Mouse (Mus musculus): Measurements from ENCODE around the gene Sowahb.

The Sowahb gene

DNA sequence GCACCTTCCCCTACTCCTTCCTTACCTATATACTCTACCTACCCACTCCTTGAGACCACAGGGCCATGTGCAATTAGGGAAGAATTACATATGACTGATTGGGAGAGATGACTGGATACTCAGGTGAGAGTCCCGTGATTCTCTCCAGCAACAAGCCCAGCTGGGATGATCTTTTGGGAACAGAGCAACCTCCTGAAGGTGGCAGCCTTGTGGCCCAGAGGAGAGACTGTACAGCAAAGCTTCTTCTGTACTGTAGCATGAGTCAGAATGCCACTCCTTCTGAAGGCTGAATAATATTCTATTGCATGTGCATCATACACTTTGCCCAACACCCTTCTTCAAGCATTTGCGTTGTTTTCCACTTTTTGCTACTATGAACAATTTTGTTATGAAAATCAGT is 42.2 kb downstream of the Sowahb start:
- peak; percentile 45 for DNase-seq (ENCODE audit: low read depth, low spot score)

DNA sequence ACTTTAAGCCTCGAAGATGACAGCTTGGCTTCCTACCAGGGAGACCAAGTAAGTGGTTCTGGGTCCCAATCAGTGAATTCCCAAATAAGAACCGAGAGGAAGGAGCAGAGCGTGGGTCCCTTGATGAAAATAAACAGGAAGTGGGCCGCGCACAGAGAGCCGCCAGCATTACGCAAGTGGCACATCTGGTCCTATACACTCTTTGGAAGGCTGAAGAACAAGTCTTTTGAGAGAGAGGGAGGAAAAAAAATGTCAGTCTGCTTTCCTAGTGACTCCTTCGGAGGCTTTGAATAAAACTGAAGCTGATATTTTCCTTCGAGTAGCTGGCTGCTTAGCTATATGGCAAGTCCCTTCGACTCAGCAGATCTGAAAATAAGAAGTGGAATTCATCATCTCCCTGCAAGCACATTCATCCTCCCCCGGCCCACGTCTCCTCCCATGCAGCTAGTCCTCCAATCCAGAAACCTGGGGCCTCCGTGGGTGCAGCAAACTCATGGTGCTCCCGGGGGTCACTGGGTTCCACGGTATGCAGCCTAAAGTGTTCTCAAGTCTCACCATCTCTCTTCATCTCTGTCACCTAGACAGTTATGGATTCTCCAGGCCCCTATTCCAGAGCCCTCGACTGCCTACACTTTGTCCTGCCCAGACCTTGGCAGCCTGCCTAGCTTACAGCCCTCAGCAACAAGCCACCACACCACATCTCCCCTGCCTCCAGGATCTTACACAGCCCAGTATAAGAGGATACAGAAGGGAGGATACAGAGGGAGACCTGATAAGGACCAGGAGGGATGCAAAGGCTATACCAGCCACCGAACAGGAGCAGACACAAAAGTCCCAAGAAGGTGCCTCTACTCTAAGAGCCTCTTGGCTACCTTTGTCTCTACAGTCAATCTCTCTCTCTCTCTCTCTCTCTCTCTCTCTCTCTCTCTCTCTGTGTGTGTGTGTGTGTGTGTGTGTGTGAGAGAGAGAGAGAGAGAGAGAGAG is 43.8 kb downstream of the Sowahb start:
- peak; percentile 42 for DNase-seq (ENCODE audit: low read depth, low spot score)

DNA sequence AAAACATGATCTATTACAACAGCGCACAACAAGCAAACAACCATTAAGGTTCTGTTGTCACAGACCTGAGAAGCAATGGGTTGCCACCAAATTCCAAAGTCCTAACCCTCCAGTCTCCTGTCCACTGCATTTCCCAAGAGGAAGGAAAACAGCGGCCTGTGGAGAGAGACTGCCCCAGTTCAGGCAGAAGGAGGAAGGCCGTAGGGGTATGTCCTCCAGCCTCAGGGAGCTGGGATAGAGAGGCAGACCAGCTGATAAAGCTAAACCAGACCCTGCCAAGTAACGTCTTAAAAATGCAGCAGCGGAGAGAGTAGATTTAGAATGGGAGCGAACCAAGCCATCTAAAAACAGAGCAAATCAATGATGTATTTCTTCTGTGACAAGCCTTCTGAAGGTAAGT is 44.8 kb downstream of the Sowahb start:
- no peak for DNase-seq (ENCODE audit: low read depth, low spot score)

DNA sequence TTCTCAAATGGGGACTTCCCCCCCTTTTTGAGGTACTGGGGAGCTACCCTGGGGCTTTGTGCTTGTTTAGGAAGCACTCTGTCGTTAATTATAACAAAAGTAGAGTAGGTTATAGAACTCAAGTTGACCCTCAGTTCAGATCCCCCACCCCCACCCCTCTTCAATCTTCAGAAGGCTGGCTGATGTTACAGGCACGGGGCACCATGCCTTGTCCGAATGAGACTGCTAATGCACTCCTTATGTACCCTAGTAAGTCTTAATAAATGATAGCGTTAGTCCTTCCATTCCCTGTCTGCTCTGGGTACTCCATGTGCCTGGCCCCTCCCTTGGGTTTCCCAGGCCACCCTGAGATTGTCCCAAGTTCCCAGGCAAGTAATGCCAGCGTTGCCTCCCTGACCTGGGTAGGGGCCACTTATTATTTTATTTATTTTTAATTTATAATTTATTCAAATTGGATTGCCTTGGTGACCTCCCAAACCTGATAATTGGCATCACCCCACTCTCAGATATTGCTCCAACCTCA is 46.3 kb downstream of the Sowahb start:
- no peak for DNase-seq (ENCODE audit: low read depth, low spot score)

DNA sequence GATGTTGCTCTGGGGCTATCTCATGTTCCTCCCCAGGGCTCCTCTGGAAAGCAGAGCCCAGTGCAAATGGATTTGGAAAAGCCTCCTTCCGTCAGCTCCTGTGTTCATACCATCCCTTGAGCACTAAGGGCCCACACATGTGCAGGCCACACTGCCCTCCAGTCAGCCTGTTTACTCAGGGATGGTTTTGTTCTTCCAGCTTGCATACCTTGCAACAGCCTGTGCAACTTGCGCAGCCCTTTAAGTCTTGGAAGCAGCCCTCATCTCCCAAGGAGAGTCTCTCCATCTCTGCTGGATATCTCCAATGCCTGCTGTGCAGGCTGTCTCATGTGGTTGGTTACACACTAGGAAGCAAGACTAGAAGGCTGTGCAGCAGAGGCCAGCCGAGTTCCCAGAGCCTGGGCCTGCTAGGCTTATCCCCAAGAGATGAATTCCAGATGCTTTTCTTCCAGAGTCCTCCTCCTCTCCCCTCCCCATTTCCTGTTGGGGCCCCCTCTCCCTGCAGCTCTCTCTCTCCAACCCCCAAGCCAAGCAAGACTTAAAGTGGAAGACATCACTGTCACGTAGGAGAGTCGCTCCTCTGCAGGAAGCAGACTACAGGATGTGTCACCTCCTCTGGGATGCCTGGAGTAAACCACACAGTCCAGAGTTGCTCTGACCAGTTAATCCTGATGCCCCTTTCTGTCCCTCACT is 47.2 kb downstream of the Sowahb start:
- peak; percentile 91 for DNase-seq (ENCODE audit: low read depth, low spot score)

- DNase-seq (ENCODE audit: low read depth, low spot score): no peak
Measured at GRCm38 (mm10) chr5:92994861-92995260, 50.0 kb downstream of the Sowahb start.

DNA sequence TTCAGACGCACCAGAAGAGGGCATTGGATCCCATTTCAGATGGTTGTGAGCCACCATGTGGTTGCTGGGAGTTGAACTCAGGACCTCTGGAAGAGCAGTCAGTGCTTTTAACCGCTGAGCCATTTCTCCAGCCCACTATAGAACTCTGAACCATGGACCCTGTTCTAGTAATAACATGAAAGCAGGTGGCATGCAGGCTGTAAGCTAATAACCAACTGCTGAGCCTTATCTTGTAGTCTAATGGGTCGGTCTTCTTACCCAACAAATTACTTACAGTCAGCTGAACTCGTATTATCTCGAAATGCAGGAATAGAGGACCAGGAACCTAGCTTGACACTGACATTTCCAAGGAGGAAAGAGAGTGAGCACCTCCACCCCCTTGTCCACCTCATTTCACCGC is 50.5 kb downstream of the Sowahb start:
- DNase-seq (ENCODE audit: low read depth, low spot score): no peak

DNA sequence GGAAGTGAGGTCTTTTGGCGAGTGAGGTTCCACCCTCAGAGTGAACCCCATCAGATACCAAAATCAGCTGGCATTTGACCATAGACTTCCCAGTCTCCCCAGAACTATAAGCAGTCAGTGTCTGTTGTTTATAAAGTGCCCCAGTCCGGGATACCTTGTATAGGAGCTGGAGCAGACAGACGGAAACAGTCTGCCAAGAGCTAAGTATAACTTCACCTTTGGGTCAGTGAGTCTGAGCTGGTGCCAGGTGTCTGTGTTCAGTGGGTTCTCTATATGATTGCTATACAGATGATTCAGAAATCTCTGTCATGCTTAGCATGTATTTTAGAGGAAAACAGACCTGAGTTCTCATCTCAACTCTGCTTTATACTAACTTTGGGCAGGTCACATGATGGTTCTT is 52.7 kb downstream of the Sowahb start:
- DNase-seq (ENCODE audit: low read depth, low spot score): no peak
